Mouse (Mus musculus): ENCODE data around the gene Tesc. TPM values are rescaled to one million over a fixed set of nuclear protein-coding genes. Genes with fewer than 3 reads are reported as not detected.
A peak's percentile ranks its signal among the peaks of the same experiment; 100 is the strongest.

Gene Tesc
- total and polyA plus RNA-seq, 2 experiments from 2014 or later, result 3.8 to 6.9 TPM

GRCm38 (mm10) chr5:118099870-118100478 lies 72.4 kb downstream of the Tesc start:
- Histone ChIP-seq H3K27me3 (ENCODE audit: insufficient read depth, low read length) (no peaks in the 10 kb centered on the region), H3K4me2 (ENCODE audit: low read depth, low read length) (no peak overlapping the region), H3K9ac (replicated peaks; ENCODE audit: low read length) (no peak overlapping the region), H3K9me3 (ENCODE audit: low read length) (no peaks in the 10 kb centered on the region), H3K36me3 (ENCODE audit: insufficient read depth, low read length) (no peaks in the 10 kb centered on the region; the same call in 1 of the 2 replicates), H3K4me1 (ENCODE audit: insufficient read depth, low read length) (no peaks in the 10 kb centered on the region), H3K27ac (0 out of 2 replicates have a peak overlapping the region, but pooled peaks have one; percentile 3), H3K4me3 (ENCODE audit: low read length) (no peak overlapping the region)
- TF ChIP-seq CTCF (IDR thresholded peaks at IDR 0.05; ENCODE audit: low read depth), result no peak
- 0 out of 2 replicates have a peak, but pooled peaks have one; percentile 36 for ATAC-seq
- WGBS, result 57% methylated on average over 8 of the region's 8 CpGs
- no peak for DNase-seq (ENCODE audit: low spot score)

GRCm38 (mm10) chr5:118105536-118105935 lies 78.0 kb downstream of the Tesc start:
- no peaks in the 10 kb centered on the region for H3K9me3 ChIP-seq (ENCODE audit: low read length)
- no peak overlapping the region for H3K9ac ChIP-seq (replicated peaks; ENCODE audit: low read length)
- H3K27me3 ChIP-seq (ENCODE audit: insufficient read depth, low read length), result no peaks in the 10 kb centered on the region
- peaks cover 10% of the 10 kb centered on the region for H3K4me1 ChIP-seq (ENCODE audit: insufficient read depth, low read length)
- H3K4me2 ChIP-seq (ENCODE audit: low read depth, low read length), result no peak overlapping the region
- TF ChIP-seq CTCF (IDR thresholded peaks at IDR 0.05; ENCODE audit: low read depth), result no peak
- ATAC-seq (no peak), DNase-seq (ENCODE audit: low spot score) (no peak)
- no peak overlapping the region for H3K4me3 ChIP-seq (ENCODE audit: low read length)
- H3K27ac ChIP-seq, result no peak overlapping the region
- H3K36me3 ChIP-seq (ENCODE audit: insufficient read depth, low read length), result peaks cover 5% of the 10 kb centered on the region; the same call in 1 of the 2 replicates
- WGBS, result 63% methylated on average over 8 of the region's 8 CpGs

- ATAC-seq, result no peak
- H3K36me3 ChIP-seq (ENCODE audit: insufficient read depth, low read length), result peaks cover 5% of the 10 kb centered on the region; the same call in 1 of the 2 replicates
- no peak overlapping the region for H3K4me3 ChIP-seq (ENCODE audit: low read length)
- TF ChIP-seq CTCF (IDR thresholded peaks at IDR 0.05; ENCODE audit: low read depth), result no peak
- no peak for DNase-seq (ENCODE audit: low spot score)
- 81% methylated on average over 10 of the region's 10 CpGs for WGBS
- no peak overlapping the region for H3K9ac ChIP-seq (replicated peaks; ENCODE audit: low read length)
- peaks cover 10% of the 10 kb centered on the region for H3K4me1 ChIP-seq (ENCODE audit: insufficient read depth, low read length)
- no peaks in the 10 kb centered on the region for H3K9me3 ChIP-seq (ENCODE audit: low read length)
- no peak overlapping the region for H3K4me2 ChIP-seq (ENCODE audit: low read depth, low read length)
- H3K27ac ChIP-seq, result no peak overlapping the region
- no peaks in the 10 kb centered on the region for H3K27me3 ChIP-seq (ENCODE audit: insufficient read depth, low read length)
These were observed 79.1 kb downstream of the Tesc start for GRCm38 (mm10) chr5:118106667-118107066.

GRCm38 (mm10) chr5:118108124-118108793 lies 80.7 kb downstream of the Tesc start:
- no peak overlapping the region for H3K4me3 ChIP-seq (ENCODE audit: low read length)
- H3K9ac ChIP-seq (replicated peaks; ENCODE audit: low read length), result no peak overlapping the region
- no peaks in the 10 kb centered on the region for H3K9me3 ChIP-seq (ENCODE audit: low read length)
- no peak overlapping the region for H3K4me2 ChIP-seq (ENCODE audit: low read depth, low read length)
- H3K4me1 ChIP-seq (ENCODE audit: insufficient read depth, low read length), result peaks cover 10% of the 10 kb centered on the region
- DNase-seq (ENCODE audit: low spot score), result peak; percentile 89
- peak; percentile 84 for ATAC-seq
- no peak for TF ChIP-seq CTCF (IDR thresholded peaks at IDR 0.05; ENCODE audit: low read depth)
- H3K27ac ChIP-seq, result peak overlapping the region; percentile 69
- 30% methylated on average over 17 of the region's 17 CpGs for WGBS
- H3K27me3 ChIP-seq (ENCODE audit: insufficient read depth, low read length), result no peaks in the 10 kb centered on the region
- H3K36me3 ChIP-seq (ENCODE audit: insufficient read depth, low read length), result peaks cover 5% of the 10 kb centered on the region; the same call in 1 of the 2 replicates

GRCm38 (mm10) chr5:118108794-118109440 lies 81.4 kb downstream of the Tesc start:
- H3K9ac ChIP-seq (replicated peaks; ENCODE audit: low read length), result no peak overlapping the region
- ATAC-seq (no peak), DNase-seq (ENCODE audit: low spot score) (no peak)
- no peak overlapping the region for H3K4me2 ChIP-seq (ENCODE audit: low read depth, low read length)
- H3K4me3 ChIP-seq (ENCODE audit: low read length), result no peak overlapping the region
- WGBS, result 65% methylated on average over 7 of the region's 7 CpGs
- H3K27me3 ChIP-seq (ENCODE audit: insufficient read depth, low read length), result no peaks in the 10 kb centered on the region
- TF ChIP-seq CTCF (IDR thresholded peaks at IDR 0.05; ENCODE audit: low read depth), result no peak
- peaks cover 5% of the 10 kb centered on the region; the same call in 1 of the 2 replicates for H3K36me3 ChIP-seq (ENCODE audit: insufficient read depth, low read length)
- peaks cover 10% of the 10 kb centered on the region for H3K4me1 ChIP-seq (ENCODE audit: insufficient read depth, low read length)
- no peaks in the 10 kb centered on the region for H3K9me3 ChIP-seq (ENCODE audit: low read length)
- peak overlapping the region; percentile 69 for H3K27ac ChIP-seq

Other genes with a start within 250 kb of the Tesc start
- gene Nos1, start 246.7 kb upstream of the Tesc start, total RNA-seq (2014; rRNA removed), result 10.7 and 16.9 TPM in 2 replicates
- gene Nos1, start 246.7 kb upstream of the Tesc start, polyA plus RNA-seq (2015; fragmentation: Nextera tagmentation; extraction: Ambion mirVana), result 2.5 and 3.1 TPM in 2 replicates
- 194 and 198 TPM in 2 replicates for gene Fbxo21, start 51.0 kb upstream of the Tesc start, total RNA-seq (2014; rRNA removed)
- gene Fbxo21, start 51.0 kb upstream of the Tesc start, polyA plus RNA-seq (2015; fragmentation: Nextera tagmentation; extraction: Ambion mirVana), result 126 and 134 TPM in 2 replicates
- gene Fbxw8, start 127.7 kb downstream of the Tesc start, total RNA-seq (2014; rRNA removed), result 57.5 and 58.0 TPM in 2 replicates
- 18.0 and 18.2 TPM in 2 replicates for gene Fbxw8, start 127.7 kb downstream of the Tesc start, polyA plus RNA-seq (2015; fragmentation: Nextera tagmentation; extraction: Ambion mirVana)
- 14.0 TPM in 2 replicates for gene Hrk, start 136.9 kb downstream of the Tesc start, total RNA-seq (2014; rRNA removed)
- gene Hrk, start 136.9 kb downstream of the Tesc start, polyA plus RNA-seq (2015; fragmentation: Nextera tagmentation; extraction: Ambion mirVana), result 4.3 and 4.6 TPM in 2 replicates
- 108 and 114 TPM in 2 replicates for gene Rnft2, start 217.4 kb downstream of the Tesc start, total RNA-seq (2014; rRNA removed)
- gene Rnft2, start 217.4 kb downstream of the Tesc start, polyA plus RNA-seq (2015; fragmentation: Nextera tagmentation; extraction: Ambion mirVana), result 11.3 TPM in 2 replicates
- 30.4 and 31.9 TPM in 2 replicates for gene 2410131K14Rik, start 217.5 kb downstream of the Tesc start, total RNA-seq (2014; rRNA removed)
- gene 2410131K14Rik, start 217.5 kb downstream of the Tesc start, polyA plus RNA-seq (2015; fragmentation: Nextera tagmentation; extraction: Ambion mirVana), result 16.5 and 18.0 TPM in 2 replicates